Mouse (Mus musculus) E14TG2a.4 (cell line): ENCODE measurements around the gene Zfp865.

Experiments used
- CTCF ChIP-seq: conservative IDR thresholded peaks from 2 replicates; pipeline ENCODE4 v1.5.1; 2014; ENCODE audit warnings: low read length
- NANOG ChIP-seq: IDR thresholded peaks from 2 replicates; pipeline ENCODE4 v1.6.1; 2014; ENCODE audit warnings: borderline replicate concordance, low read length, mixed read lengths

DNA sequence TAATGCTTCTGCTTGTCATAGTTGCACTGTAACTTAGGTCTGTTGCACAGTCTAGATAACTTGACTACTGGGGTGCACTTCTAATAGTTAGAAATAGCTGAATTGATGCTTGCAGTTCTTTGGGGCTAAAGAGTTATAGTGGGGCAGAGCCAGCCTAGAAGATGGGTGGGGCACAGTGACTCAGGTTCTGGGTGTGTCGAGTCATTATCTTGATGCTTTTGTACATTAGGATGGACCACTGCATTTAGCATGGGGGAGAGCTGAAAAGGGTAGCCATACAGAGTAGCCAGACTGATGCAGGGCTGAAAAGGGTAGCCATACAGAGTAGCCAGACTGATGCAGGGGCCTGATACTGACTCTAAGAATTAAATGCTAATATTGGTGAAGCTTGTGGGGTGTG lies 53.4 kb downstream of the Zfp865 start:
- no peak for TF ChIP-seq CTCF
- no peak for TF ChIP-seq NANOG
